Mouse (Mus musculus): Measurements from ENCODE around the gene Arhgap23.

GRCm38 (mm10) chr11:97525313-97525712 is 110.0 kb downstream of the Arhgap23 start:
- no peak for TF ChIP-seq POLR2A (IDR thresholded peaks at IDR 0.05; ENCODE audit: borderline replicate concordance, insufficient read depth, low read length)
- TF ChIP-seq CTCF (IDR thresholded peaks at IDR 0.05; ENCODE audit: borderline replicate concordance, insufficient read depth, low read depth, low read length), result no peak

Data from cerebellum, adult 2 months (tissue).